Mouse (Mus musculus): ENCODE results near the gene A130010J15Rik. TPM values are rescaled to one million over a fixed set of nuclear protein-coding genes. Genes with fewer than 3 reads are reported as not detected.
A peak's percentile ranks its signal among the peaks of the same experiment; 100 is the strongest.

The A130010J15Rik gene
- 15.5 and 17.8 TPM in 2 replicates for polyA plus RNA-seq (2014; fragmentation: Nextera tagmentation; extraction: Ambion mirVana)

DNA sequence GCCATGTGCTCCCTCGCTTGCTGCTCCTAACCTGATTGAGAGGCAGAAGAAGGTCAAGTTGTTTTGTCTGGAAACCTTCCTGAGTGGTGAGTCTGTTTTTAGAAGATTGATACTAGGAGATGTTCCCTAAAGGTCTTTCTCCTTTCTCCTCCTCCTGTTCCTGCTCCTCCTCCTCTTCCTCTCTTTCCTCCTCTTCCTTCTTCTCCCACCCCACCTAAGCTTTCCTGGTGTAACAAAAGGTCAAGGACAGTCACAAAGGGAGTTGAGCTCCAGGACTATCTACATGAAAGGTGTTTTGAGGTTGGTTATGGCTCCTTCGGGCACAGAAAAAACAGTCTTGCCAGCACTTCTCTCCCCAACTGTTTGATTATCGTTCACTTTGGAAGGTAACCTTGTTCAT is at the start of gene A130010J15Rik:
Gene A130010J15Rik (plus strand): TSS at position 301 of the 400 bp plus-strand sequence.
- H3K4me3 ChIP-seq (ENCODE audit: low read depth, low read length), result no peak within 1 kb of the TSS
- WGBS, result 97% methylated on average over 3 of the region's 3 CpGs
- no peak for DNase-seq (ENCODE audit: low spot score)
- H3K4me1 ChIP-seq (ENCODE audit: control insufficient read depth, insufficient read depth, low read length), result peaks cover 5% of the 10 kb centered on the region; the same call in 1 of the 2 replicates
- H3K27me3 ChIP-seq (ENCODE audit: control insufficient read depth, insufficient read depth, low read length), result no peaks in the 10 kb centered on the region
- no peak for ATAC-seq (ENCODE audit: insufficient number of reproducible peaks, low FRiP score, low TSS enrichment, low read depth)
- H3K9ac ChIP-seq (ENCODE audit: low read length), result no peak within 1 kb of the TSS
- no peaks in the 10 kb centered on the region for H3K36me3 ChIP-seq (ENCODE audit: control insufficient read depth, insufficient read depth, low read length)
- H3K9me3 ChIP-seq (ENCODE audit: control insufficient read depth, low read length), result no peaks in the 10 kb centered on the region
- H3K4me2 ChIP-seq (ENCODE audit: low read depth, severe bottlenecking), result no peak within 1 kb of the TSS
- H3K27ac ChIP-seq (replicated peaks; ENCODE audit: low read depth, low read length), result no peak within 1 kb of the TSS

DNA sequence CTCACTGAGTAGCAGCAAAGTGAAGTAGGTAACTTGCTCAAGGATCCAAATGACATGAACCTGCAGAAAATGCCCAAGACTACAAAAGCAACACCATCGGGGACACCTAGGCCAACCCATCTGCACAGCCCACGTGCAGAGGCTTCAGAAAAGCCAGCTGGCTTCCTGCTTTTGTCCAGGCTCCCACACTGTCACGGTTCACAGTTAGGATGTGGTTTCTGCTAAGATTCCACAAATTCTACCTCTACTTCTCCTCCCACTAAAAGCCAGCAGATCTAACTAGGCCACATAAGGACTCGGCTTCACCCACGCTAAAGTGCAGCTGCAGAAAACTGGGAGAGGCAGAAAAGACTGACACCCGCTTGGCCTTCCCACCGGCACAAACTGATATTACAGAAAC is 45.1 kb upstream of the A130010J15Rik start:
- Histone ChIP-seq H3K4me2 (ENCODE audit: low read depth, severe bottlenecking) (no peak overlapping the region), H3K4me1 (ENCODE audit: control insufficient read depth, insufficient read depth, low read length) (no peaks in the 10 kb centered on the region), H3K27me3 (ENCODE audit: control insufficient read depth, insufficient read depth, low read length) (no peaks in the 10 kb centered on the region), H3K9ac (ENCODE audit: low read length) (no peak overlapping the region), H3K4me3 (ENCODE audit: low read depth, low read length) (no peak overlapping the region), H3K9me3 (ENCODE audit: control insufficient read depth, low read length) (no peaks in the 10 kb centered on the region), H3K27ac (replicated peaks; ENCODE audit: low read depth, low read length) (no peak overlapping the region), H3K36me3 (ENCODE audit: control insufficient read depth, insufficient read depth, low read length) (peaks cover 18% of the 10 kb centered on the region)
- 92% methylated on average over 7 of the region's 7 CpGs for WGBS
- no peak for ATAC-seq (ENCODE audit: insufficient number of reproducible peaks, low FRiP score, low TSS enrichment, low read depth)
- DNase-seq (ENCODE audit: low spot score), result no peak

DNA sequence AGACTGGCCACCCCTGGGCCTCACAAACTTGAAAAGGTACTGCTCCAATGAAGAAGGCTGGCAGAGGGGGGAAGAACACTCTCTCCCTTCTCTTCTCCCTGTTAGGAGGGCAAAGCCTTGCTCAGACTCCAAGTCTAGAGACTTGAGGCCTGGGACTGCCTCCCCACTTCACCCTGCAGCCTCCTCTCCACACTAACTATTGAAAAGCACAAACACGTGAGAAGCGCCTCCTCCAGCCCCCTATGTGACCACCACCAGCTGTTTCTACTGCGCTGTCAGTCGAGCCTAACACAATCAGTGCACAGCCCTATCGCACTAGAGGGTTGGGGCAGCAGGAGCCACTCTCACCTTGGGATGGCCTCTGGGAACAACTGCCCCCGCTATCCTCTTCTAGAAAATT is 44.6 kb upstream of the A130010J15Rik start:
- no peaks in the 10 kb centered on the region for H3K4me1 ChIP-seq (ENCODE audit: control insufficient read depth, insufficient read depth, low read length)
- H3K4me3 ChIP-seq (ENCODE audit: low read depth, low read length), result no peak overlapping the region
- H3K36me3 ChIP-seq (ENCODE audit: control insufficient read depth, insufficient read depth, low read length), result peaks cover 21% of the 10 kb centered on the region
- H3K9me3 ChIP-seq (ENCODE audit: control insufficient read depth, low read length), result no peaks in the 10 kb centered on the region
- ATAC-seq (ENCODE audit: insufficient number of reproducible peaks, low FRiP score, low TSS enrichment, low read depth) (no peak), DNase-seq (ENCODE audit: low spot score) (no peak)
- H3K27me3 ChIP-seq (ENCODE audit: control insufficient read depth, insufficient read depth, low read length), result no peaks in the 10 kb centered on the region
- no peak overlapping the region for H3K27ac ChIP-seq (replicated peaks; ENCODE audit: low read depth, low read length)
- H3K4me2 ChIP-seq (ENCODE audit: low read depth, severe bottlenecking), result no peak overlapping the region
- WGBS, result 94% methylated on average over 6 of the region's 6 CpGs
- no peak overlapping the region for H3K9ac ChIP-seq (ENCODE audit: low read length)

DNA sequence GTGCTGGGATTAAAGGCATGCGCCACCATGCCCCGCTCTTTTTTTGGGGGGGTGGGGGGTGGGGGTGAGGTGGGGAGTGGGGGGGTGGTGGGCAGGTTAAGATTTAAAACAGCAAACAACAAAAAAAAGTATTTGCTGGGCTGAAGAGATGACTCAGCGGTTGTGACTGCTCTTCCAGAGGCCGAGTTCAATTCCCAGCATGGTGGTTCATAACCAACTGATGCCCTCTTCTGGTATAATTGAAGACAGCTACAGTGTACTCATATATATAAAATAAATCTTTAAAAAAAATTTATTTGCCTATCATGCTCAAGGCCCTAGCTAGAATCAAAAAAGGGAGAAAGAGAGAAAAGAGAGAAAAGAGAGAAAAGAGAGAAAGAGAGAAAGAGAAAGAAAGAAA is 42.0 kb upstream of the A130010J15Rik start:
- ATAC-seq (ENCODE audit: insufficient number of reproducible peaks, low FRiP score, low TSS enrichment, low read depth) (no peak), DNase-seq (ENCODE audit: low spot score) (no peak)
- H3K4me3 ChIP-seq (ENCODE audit: low read depth, low read length), result no peak overlapping the region
- peaks cover 5% of the 10 kb centered on the region; the same call in 1 of the 2 replicates for H3K4me1 ChIP-seq (ENCODE audit: control insufficient read depth, insufficient read depth, low read length)
- WGBS, result 87% methylated on average over 4 of the region's 4 CpGs
- H3K9ac ChIP-seq (ENCODE audit: low read length), result no peak overlapping the region
- no peak overlapping the region for H3K4me2 ChIP-seq (ENCODE audit: low read depth, severe bottlenecking)
- no peaks in the 10 kb centered on the region for H3K9me3 ChIP-seq (ENCODE audit: control insufficient read depth, low read length)
- H3K27me3 ChIP-seq (ENCODE audit: control insufficient read depth, insufficient read depth, low read length), result no peaks in the 10 kb centered on the region
- H3K36me3 ChIP-seq (ENCODE audit: control insufficient read depth, insufficient read depth, low read length), result peaks cover 9% of the 10 kb centered on the region
- no peak overlapping the region for H3K27ac ChIP-seq (replicated peaks; ENCODE audit: low read depth, low read length)

DNA sequence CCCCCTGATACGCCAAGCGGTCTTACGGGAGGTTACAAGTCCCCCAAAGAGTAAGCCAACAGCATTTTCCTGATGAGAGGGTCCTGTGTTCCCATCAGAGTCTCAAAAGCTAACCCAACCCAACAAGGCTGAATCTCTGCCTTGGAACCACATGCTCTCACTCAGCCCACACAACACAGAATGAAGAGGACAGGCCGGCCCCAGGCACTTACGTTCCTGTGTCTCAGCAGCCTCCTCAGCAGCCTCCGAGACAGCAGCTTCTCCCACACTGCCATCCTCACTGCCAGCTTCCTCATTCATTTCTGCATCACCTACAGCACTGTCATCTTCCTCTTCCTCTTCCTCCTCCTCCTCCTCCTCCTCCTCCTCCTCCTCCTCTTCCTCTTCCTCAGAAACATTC is 39.8 kb upstream of the A130010J15Rik start:
- no peak overlapping the region for H3K4me2 ChIP-seq (ENCODE audit: low read depth, severe bottlenecking)
- H3K4me3 ChIP-seq (ENCODE audit: low read depth, low read length), result no peak overlapping the region
- no peak overlapping the region for H3K27ac ChIP-seq (replicated peaks; ENCODE audit: low read depth, low read length)
- H3K9ac ChIP-seq (ENCODE audit: low read length), result no peak overlapping the region
- no peaks in the 10 kb centered on the region for H3K9me3 ChIP-seq (ENCODE audit: control insufficient read depth, low read length)
- ATAC-seq (ENCODE audit: insufficient number of reproducible peaks, low FRiP score, low TSS enrichment, low read depth) (no peak), DNase-seq (ENCODE audit: low spot score) (no peak)
- WGBS, result 96% methylated on average over 6 of the region's 6 CpGs
- peaks cover 9% of the 10 kb centered on the region; the same call in 1 of the 2 replicates for H3K36me3 ChIP-seq (ENCODE audit: control insufficient read depth, insufficient read depth, low read length)
- peaks cover 5% of the 10 kb centered on the region; the same call in 1 of the 2 replicates for H3K4me1 ChIP-seq (ENCODE audit: control insufficient read depth, insufficient read depth, low read length)
- H3K27me3 ChIP-seq (ENCODE audit: control insufficient read depth, insufficient read depth, low read length), result no peaks in the 10 kb centered on the region

DNA sequence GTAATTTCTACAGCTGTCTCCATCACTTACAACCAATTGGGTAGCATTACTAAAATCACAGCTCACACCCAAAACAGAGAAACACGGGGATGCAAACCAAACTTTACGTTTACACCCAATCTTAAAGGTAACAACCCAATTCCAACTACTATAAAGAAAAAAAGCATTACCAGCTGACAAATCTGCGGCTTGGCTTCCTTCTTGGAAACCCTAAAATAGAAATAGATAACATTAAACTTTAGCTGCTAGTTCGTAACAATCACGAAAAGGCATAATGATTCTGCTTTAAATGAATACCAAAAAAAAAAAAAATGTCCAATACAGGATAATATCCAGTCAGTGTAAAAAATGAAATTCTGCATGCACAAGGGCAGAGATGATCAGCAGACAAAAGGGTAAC is 38.5 kb upstream of the A130010J15Rik start:
- Histone ChIP-seq H3K36me3 (ENCODE audit: control insufficient read depth, insufficient read depth, low read length) (peaks cover 6% of the 10 kb centered on the region; the same call in 1 of the 2 replicates), H3K9me3 (ENCODE audit: control insufficient read depth, low read length) (no peaks in the 10 kb centered on the region), H3K27me3 (ENCODE audit: control insufficient read depth, insufficient read depth, low read length) (no peaks in the 10 kb centered on the region), H3K27ac (replicated peaks; ENCODE audit: low read depth, low read length) (no peak overlapping the region), H3K4me3 (ENCODE audit: low read depth, low read length) (peak overlapping the region; percentile 98), H3K4me2 (ENCODE audit: low read depth, severe bottlenecking) (peak overlapping the region; percentile 41), H3K9ac (ENCODE audit: low read length) (peak overlapping the region; percentile 85), H3K4me1 (ENCODE audit: control insufficient read depth, insufficient read depth, low read length) (peaks cover 5% of the 10 kb centered on the region; the same call in 1 of the 2 replicates)
- 32% methylated on average over 5 of the region's 5 CpGs for WGBS
- DNase-seq (ENCODE audit: low spot score) (no peak), ATAC-seq (ENCODE audit: insufficient number of reproducible peaks, low FRiP score, low TSS enrichment, low read depth) (no peak)

DNA sequence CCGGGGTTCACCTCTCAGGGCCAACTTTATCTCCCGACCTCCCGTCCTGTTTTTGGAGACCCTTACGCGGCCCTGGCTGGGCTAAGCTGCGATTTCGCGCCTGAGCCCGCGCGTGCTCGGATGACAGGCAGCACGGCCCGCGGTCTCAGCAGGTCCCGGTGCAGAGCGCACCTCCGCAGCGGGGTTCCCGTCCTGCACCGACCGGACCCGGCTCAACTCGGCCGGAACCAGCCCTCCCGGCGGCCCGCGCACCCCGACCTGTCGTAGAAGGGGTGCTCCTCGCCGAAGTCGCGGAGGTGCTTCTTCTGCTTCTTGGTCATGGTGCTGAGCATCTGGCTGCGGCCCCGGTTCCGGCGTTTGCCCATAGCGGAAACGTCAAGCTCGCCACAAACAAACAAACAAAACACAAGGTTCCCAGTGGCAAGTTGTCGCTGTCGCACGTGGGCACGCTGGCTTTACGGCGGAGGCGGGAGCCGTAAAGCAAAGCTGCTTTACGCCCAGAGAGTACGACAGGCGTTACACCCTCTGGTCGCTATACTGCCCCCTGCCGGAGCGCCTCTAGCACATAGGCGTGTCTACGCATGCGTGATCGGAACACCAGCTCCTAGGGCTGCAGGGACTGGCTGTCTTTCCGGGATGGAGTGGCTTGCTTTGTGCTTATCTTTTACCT is 37.9 kb upstream of the A130010J15Rik start, which contains the start of gene Diexf:
Gene Diexf (minus strand): TSS at position 487 of the 670 bp plus-strand sequence.
- no peaks in the 10 kb centered on the region for H3K27me3 ChIP-seq (ENCODE audit: control insufficient read depth, insufficient read depth, low read length)
- ATAC-seq (ENCODE audit: insufficient number of reproducible peaks, low FRiP score, low TSS enrichment, low read depth) (peak; percentile 86), DNase-seq (ENCODE audit: low spot score) (peak; percentile 100)
- peaks cover 6% of the 10 kb centered on the region; the same call in 1 of the 2 replicates for H3K36me3 ChIP-seq (ENCODE audit: control insufficient read depth, insufficient read depth, low read length)
- no peaks in the 10 kb centered on the region for H3K9me3 ChIP-seq (ENCODE audit: control insufficient read depth, low read length)
- H3K27ac ChIP-seq (replicated peaks; ENCODE audit: low read depth, low read length), result no peak within 1 kb of the TSS; the same call in 1 of the 2 replicates
- peak within 1 kb of the TSS; percentile 43 for H3K4me2 ChIP-seq (ENCODE audit: low read depth, severe bottlenecking)
- WGBS, result under 1% methylated on average over 61 of the region's 61 CpGs
- peak within 1 kb of the TSS; percentile 85 for H3K9ac ChIP-seq (ENCODE audit: low read length)
- peaks cover 5% of the 10 kb centered on the region; the same call in 1 of the 2 replicates for H3K4me1 ChIP-seq (ENCODE audit: control insufficient read depth, insufficient read depth, low read length)
- H3K4me3 ChIP-seq (ENCODE audit: low read depth, low read length), result peak within 1 kb of the TSS; percentile 98

DNA sequence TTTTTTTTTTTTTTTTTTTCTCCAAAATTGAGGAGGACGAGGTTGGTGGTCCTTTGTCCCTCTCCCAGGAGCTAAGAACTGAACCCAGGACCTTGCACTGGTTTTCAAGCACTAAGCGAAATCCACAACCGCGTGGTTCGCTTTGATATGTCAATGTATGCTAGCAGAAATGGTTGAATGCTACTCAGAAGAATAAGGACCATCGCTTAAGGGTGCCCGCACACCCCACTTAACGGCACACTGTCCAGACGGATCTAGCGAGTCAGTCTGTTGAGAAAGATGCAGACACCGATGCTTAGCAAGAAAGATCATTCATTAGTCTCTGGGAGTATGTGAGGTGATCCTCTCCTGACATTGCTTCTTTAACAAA is 37.4 kb upstream of the A130010J15Rik start:
- DNase-seq (ENCODE audit: low spot score), result no peak
- peaks cover 5% of the 10 kb centered on the region; the same call in 1 of the 2 replicates for H3K4me1 ChIP-seq (ENCODE audit: control insufficient read depth, insufficient read depth, low read length)
- H3K27me3 ChIP-seq (ENCODE audit: control insufficient read depth, insufficient read depth, low read length), result no peaks in the 10 kb centered on the region
- no peak overlapping the region for H3K27ac ChIP-seq (replicated peaks; ENCODE audit: low read depth, low read length)
- H3K9me3 ChIP-seq (ENCODE audit: control insufficient read depth, low read length), result no peaks in the 10 kb centered on the region
- peak overlapping the region; percentile 98 for H3K4me3 ChIP-seq (ENCODE audit: low read depth, low read length)
- H3K9ac ChIP-seq (ENCODE audit: low read length), result peak overlapping the region; percentile 50
- peak; percentile 41; the same call in 1 of the 2 replicates for ATAC-seq (ENCODE audit: insufficient number of reproducible peaks, low FRiP score, low TSS enrichment, low read depth)
- H3K36me3 ChIP-seq (ENCODE audit: control insufficient read depth, insufficient read depth, low read length), result peaks cover 6% of the 10 kb centered on the region; the same call in 1 of the 2 replicates
- peak overlapping the region; percentile 43; the same call in 1 of the 2 replicates for H3K4me2 ChIP-seq (ENCODE audit: low read depth, severe bottlenecking)
- 33% methylated on average over 11 of the region's 11 CpGs for WGBS
